Mouse (Mus musculus) spleen, postnatal 14 days (tissue): ENCODE data around the gene Cd79b.

Source experiments
- DNase-seq, 2 experiments: peaks; one replicate each; pipeline ENCODE4 v3.0.0; 2021 to 2022; ENCODE audit warnings: low spot score in 2 of 2

Gene Cd79b

DNA sequence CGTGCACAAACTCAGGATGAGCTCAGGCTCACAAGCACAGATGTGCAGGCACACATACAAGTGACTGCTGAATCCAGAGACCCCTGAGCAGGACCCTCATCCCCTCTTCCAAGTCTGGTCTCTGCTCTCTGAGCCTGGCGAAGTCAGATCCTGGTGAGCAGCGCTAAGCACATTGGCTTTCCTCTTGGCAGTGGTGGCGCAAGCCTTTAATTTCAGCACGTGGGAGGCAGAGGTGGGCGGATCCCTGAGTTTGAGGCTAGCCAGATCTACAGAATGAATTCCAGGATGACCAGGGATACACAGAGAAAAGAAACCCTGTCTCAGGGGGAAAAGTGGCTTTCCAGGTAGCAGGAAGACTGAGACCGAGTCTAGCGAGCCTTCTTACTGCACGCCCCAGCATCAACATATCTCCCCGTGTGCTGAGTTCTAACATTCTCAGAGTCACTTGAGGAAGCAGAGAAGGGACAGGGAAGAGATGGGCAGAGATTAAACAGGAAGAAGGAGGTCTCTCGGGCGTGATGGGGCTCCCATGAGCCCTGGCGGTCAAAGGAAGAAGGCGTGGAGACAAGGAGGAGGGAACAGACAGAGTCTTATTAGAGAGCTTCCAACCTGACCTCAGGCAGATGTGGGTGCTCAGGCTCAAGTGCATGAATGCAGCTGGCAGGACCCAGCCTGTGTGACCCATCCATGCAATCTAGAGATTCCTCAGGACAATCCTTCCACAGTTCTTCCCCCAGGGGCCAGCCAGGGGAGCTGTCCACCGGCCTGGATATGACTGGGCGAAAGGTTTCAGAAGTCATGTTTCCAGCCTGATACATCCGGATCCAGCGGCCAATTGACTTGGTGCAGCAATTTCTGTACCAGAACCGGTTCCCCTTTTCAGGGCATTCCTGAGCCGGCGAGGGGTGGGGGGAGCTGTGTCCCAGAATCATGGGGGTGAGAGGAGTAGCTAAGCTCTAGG, 4.1 kb upstream of the Cd79b start:
- DNase-seq: no peak

DNA sequence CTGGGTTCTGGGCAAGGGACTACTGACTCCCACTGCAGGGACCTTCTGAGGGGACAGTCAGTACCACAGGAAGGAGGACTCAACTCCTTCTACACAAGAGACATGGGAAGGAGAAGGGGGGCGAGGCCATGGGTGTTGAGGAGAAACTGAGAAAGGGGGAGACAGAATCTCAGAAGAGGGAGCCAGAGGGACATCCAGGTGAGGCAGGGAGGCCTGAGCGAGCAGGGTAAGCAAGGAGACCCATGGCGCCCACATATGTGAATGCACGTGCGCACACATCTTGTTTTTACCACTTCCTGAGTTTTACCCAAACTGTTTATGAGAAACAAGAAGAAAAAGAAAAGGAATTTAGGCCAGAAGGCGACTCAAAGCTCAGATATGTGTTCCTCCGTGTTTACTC, 3.2 kb upstream of the Cd79b start:
- no peak for DNase-seq

DNA sequence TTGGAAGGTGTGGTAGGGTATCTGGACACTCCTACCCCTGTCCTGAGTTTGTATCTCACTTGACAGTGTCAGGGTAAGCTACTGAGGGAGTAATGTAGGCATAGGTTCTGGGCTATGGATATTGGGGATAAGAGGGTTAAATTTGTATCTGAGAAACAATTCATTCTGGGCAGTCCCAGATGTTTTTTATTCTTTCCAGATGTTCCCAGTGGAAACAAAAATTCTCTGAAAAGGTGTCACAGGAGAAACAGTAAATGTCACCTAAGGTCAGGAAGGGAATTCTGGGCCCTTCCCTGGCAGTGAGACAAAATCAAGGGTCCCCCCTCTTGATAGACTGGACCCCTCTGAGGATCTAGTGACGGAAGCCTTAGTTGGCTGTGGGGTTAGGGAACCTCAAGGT, 1.9 kb upstream of the Cd79b start:
- no peak for DNase-seq

DNA sequence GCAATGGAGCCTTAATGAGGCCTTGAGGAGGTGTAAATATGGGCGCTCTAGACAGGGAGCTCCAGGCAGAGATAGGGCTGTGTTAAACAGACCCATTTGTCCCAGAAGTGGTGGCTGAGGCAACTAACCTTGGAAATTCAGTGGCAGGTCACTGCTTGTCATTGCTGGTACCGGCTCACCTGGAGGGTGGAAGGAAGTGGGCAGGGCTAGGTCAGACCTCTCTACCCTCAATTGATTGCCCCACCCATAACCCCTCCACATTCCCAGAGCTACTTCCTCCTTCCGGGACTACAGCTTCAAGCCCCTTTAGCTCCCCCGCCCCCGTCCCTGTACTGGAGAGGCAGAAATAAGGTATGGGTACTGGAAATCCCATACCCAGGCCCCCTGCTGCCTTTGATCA, 1.0 kb downstream of the Cd79b start:
- no peak for DNase-seq

DNA sequence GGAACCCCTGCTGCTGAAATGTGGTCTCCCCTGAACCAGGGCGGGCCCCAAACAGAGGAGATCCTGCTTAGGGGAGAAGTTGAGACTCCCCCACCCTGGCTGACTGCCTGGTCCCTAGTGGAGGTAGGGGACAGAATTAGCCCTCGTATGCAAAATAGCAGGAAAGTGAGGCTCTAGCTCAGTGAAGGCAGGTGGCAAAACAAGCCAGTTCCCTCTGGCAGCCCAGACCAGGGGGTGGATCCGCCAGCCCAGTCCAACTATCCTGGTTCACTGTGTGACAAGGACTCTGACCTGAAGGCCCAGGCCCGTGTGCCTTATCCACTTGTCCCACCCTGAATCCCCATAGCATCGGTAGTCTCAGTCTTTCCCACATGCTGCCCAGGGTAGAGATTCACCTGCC, 4.4 kb downstream of the Cd79b start:
- peak; percentile 49 to 66 for DNase-seq

DNA sequence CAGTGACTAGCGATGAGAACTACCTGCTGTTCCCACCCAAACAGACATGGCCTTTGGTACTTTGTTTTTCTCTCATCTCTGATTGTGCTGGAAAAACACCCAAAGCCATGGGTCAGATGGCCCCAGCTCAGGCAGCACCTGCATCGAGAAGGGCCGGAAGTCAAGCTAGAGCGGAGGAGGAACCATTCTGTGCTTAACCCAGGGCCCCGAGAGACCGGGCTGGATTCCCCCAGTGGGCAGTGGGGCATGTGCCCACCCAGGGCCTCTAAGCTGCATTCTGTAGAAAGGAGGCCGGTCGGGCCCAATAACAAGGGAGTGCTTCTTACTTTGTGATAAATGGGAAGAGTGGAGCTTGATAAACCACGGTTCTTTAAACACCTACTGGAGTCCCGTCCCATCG, 6.4 kb downstream of the Cd79b start:
- peak; percentile 57 to 72 for DNase-seq

DNA sequence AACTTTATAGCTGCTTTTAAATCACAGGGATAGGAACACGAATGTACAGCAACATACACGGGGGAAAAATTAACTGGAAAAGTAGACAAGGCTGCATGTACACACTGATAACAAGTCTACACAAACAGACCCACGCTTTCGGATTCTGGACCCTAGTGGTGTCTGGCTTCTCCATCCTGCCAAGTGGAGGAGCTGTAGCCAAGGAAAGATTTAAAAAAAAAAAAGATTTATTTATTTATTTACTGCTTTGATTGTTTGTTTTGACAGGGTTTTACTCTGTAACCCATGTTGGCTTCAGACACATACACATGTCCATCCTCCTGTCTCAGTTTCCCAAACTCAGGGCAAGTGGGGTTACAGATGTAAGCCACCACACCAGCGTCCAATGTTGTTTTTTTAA, 7.1 kb downstream of the Cd79b start:
- no peak for DNase-seq

DNA sequence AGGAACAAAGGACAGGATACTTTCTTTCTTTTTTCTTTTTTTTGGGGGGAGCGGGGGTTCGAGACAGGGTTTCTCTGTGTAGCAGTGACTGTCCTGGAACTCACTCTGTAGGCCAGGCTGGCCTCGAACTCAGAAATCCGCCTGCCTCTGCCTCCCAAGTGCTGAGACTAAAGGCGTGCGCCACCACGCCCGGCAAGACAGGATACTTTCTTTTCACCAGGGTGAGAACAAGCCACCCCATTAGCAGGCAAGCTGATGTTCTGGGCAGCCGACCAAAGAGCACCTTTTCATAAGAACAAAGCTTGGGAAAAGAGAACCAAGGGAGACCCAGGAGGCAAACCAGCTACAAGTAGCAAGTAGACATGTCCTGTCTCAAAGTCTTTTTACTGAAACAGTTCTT, 7.8 kb downstream of the Cd79b start:
- no peak for DNase-seq

DNA sequence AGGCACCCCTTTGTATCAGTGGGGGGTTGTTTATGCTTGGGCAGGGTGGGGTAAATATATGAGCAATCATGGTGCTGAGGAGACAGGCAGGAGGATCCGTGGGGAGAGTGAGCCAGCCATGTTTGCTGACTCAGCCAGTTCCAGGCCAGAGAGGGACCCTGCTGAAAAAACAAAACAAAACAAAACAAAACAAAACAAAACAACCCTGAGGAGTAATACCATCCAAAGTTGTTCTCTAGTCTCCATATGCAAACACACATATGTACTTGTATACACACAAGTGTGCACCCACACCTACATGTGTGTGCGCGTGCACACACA, 8.5 kb downstream of the Cd79b start:
- DNase-seq: no peak

DNA sequence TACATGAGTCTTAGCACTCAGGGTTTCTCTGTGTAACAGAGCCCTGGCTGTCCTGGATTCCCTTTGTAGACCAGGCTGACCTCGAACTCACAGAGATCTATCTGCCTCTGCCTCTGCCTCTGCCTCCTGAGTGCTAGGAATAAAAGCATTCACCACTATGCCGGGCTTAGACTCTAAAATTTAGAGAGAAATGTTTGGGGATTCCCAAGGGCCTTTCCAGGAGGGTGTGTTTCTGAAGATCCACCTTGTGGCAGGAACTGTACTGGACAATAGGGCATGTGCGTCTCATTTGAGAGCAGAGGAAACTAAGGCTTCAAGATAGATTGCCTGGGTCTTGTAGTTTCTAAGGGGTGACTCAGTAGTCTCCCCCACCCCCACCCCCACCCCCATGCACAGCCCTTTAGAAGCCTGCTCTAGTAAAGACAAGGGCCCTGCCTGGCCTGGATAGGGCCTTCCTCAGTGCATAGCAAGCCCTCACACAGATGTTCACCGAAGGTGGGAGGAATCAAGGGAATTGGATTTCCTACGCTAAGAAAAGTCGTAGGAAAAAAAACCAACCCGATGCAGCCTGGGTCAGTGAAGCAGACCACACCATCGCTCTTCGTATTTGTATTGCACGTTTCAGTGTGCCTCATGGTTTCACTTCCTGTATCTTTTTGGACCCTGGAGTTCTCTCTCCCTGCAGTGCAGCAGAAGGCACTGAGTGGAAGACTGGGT, 9.1 kb downstream of the Cd79b start:
- DNase-seq: no peak

DNA sequence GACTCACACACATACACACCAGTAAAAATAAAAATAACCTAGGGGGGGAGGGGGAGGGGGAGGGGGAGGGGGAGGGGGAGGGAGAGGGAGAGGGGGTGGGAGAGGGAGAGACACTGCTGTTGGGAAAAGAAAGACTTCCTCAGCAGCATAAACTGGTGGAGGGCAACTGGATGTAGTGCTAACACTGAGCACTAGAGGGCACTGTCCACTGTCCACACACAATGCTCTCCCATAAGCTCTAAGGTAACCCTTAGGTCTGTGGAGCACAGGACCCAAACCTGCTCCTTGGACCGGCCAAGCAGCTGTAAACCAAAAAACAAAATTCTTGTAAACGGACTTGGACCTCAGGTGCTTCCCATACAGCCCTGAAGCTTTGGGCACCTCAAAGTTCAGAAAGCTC, 11.9 kb downstream of the Cd79b start:
- DNase-seq: peak; percentile 52 to 66

DNA sequence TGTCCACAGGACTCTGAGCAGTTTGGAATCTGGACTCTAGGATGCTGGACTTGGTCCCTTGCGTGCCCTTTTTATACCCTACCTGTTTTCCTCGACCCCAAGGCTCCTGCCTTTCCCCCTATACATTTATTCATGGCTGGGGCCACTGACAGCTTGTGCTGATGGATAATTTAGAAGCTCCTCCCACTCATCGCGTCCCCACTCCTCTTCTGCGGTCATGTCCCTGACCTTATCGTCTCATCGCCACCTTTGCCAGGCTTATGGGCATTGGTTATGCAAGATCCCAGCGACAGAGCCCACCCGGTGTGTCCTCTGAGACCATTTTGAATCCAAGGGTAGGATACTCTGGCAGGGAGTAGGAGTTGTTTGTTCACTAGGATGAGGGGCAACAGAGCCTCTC, 12.8 kb downstream of the Cd79b start, which contains the start of gene Gh:
Gene Gh, minus strand, starts transcription at position 101 of the 400 bp plus-strand sequence.
- DNase-seq: no peak

DNA sequence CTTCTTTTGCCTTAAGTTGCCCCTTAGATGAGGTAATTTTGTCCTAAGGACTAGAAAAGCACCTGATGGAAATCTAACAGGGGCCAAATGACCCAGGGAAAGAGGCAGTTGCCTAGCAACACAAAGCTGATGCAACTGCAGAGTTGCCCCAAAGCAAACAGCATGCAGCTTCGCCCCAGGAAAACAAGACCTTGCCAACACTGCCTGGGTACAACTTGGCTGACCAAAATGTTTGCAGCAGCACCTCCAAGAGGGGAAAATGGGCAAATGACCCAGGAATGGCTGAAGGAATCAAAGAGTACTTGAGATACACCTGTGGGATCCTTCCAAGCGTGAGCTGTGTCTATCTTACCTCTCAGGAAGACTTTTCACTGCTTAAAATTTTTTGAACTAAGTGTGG, 22.7 kb downstream of the Cd79b start:
- DNase-seq: no peak

DNA sequence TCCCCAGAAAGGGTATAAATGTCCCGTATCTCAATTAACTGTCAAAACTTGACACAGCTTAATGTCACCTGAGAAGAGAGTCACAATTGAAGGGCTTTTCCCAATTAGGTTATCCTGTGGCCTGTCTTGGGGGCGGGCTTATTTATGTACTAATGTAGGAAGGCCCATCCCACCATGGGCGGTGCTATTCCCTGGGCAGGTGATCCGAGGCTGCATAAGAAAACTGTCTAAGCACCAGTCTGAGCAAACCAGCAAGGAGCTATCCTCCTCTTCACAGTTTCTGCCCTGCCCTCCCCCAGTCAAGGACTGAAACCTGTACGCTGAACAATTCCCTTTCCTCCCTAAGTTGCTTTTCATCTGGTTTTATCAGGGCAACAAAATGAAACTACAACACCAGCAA, 24.2 kb downstream of the Cd79b start:
- no peak for DNase-seq

DNA sequence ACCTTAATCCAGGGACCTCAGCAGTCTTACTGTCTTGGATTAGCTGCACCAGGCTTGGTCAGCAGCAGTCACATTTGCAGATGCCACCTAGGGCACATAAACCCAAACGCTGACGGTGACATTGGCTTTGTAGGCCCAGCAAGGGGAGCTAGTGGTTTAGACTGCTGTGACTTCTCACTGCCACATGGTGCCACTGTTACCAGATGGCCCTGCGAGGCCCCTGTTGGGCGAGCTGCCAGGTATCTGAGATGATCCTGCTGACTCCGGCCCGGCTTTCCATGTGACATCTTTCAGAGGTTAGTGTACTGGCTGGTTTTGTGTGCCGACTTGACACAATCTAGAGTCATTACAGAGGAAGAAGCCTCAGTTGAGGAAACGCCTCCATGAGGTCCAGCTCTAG, 25.2 kb downstream of the Cd79b start:
- DNase-seq: no peak

DNA sequence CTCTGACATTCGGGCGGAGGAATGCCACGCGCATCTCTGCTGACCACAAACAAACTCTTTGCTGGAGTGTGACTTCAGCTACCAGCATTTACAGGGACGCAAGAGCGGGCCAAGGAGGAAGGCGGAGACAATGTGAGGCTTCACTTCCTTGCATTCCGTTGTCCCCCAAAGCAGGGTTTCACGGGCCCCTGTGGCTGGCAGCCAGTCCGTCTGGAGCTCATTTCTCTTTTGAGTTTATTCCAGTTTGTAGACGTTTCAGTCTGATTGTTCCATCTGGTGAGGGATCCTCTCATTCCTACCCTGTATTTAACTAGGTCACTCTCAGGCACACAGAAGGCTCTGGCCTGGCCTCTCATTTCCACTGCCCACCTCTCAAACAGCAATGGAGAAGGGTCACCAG, 27.6 kb downstream of the Cd79b start:
- no peak for DNase-seq

DNA sequence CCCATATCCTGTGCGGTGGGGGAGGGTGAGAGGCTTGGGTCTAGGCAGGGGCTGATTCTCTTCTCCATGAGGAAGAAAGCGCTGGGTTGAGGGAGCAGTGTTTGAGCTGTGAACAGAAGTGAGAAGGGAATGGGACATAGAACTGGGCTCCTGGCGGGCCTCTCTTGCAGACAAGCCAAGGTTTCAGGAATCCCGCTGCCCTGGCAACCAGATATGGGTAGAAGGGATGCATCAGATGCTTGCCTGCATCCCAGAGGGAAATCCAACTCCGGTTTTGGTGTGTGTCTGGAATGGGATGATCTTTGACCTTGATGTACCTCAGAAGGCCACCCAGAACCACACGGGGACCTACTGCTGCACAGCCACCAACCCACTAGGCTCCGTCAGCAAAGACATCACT, 28.4 kb downstream of the Cd79b start:
- DNase-seq: no peak

DNA sequence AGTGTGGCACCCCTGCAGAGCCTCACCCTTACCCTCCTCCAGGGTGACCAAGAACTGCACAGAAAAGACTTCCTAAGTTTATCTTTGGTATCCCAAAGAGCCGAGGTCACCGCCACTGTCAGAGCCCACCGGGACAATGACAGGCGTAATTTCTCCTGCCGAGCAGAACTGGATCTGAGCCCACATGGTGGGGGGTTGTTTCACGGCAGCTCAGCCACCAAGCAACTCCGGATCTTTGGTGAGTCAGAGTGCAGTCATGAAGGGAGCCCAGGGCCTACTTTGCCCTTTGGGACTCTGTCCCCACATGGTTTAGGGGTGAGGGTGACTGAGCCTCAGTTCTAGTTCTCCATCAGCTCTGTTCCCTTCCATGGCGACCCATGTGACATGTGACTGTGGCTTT, 30.4 kb downstream of the Cd79b start:
- no peak for DNase-seq

DNA sequence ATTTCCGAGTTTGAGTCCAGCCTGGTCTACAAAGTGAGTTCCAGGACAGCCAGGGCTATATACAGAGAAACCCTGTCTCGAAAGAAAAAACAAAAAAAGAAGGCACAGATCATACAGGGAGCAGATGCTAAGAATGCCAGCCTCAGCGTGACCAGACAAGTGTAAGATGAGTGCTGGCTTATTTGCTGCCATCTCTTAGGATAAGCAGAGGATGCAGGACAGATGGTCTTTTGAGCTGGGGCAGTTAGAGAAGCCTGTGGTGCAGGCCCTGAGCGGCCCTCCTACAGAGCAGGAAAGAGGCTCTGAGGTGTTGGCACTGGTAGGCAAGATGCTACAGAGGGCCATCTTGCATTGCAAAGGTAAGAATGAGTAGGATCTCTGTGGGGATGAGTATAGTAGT, 31.2 kb downstream of the Cd79b start:
- no peak for DNase-seq

DNA sequence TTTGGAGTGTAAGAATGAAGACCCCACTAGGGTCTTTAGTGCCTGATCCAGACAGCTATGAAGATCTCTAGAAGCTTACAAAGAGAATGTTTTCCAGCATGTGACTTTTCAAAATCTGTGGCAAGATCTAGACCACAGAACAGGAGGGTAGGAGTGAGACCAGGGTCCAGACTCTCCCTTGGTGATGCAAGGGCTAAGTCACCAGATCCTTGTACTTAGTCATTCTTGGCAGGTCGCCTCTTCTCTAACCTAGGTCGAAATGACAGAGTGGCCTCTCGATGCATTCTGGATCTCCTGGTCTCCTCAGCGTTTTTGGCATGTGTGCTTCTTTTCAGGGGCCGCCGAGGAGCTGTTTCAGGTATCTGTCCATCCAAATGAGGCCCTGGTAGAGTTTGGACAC, 32.1 kb downstream of the Cd79b start:
- DNase-seq: no peak

DNA sequence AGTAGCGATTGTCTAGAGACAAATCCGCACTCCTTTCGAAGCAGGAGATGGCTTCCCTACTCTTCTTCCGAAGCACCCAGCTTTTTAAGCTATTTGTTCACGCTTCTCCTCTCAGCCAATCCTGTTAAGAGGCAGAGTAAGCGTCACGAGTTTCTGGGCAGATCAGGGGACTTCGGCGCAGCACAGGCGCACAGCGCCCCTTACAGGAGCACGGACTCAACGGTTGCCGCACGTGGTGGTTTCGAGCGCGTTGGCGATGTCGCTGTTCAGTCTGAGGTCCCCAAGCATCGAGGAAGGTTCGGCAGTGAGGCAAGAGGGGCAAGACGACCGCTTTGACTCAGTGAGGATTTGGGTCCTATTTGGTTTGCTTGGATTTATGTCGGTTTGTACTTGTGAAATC, 38.1 kb downstream of the Cd79b start, which contains the start of gene Tcam1:
Gene Tcam1, plus strand, starts transcription at position 219 of the 400 bp plus-strand sequence.
- DNase-seq: peak; percentile 83 to 93

DNA sequence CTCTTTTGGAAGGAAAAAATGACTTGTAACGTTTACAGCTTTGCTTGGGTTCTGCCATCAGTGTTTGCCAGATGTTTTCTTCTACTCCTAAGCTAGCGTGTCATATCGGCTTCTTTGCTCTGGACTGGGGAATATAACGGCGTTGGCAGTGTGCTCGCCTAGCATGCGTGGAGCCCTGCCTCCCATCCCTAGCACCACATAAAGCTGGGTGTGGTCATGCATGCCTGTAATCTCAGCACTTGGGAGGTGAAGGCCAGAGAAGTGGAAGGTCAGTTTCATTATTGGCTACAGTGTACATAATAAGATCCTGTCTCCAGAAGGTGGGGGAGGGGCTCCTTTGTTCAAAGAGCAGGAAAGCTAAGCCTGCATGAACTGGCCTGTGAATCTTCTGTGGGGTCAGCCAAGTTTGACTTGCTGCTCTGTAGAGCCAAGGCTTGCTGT, 39.6 kb downstream of the Cd79b start:
- DNase-seq: no peak

DNA sequence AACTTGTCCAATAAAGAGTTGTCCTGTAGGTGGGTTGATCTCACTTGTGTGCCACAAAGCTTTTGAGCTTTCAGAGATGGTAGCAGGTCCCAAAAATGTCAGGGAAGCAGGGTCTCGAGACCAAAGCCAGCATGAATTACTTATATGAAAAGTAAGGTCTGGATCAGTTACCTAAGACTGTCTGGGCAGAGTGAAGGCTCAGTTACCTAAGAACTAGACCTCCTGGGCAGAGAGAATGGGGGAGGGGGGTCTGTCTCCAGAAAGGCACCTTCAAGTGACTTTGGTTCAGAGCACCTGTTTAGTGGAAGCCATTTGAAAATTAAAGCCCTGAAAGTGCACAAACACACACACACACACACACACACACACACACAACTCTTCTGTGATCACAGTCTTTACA, 40.2 kb downstream of the Cd79b start:
- no peak for DNase-seq
